Mouse (Mus musculus): ENCODE data around the gene Acbd4.

Gene Acbd4

GRCm38 (mm10) chr11:103115163-103116007, 13.9 kb downstream of the Acbd4 start:
- peak; percentile 85 for DNase-seq

- DNase-seq: peak; percentile 100
Observed at GRCm38 (mm10) chr11:103116008-103116818, 14.7 kb downstream of the Acbd4 start, which contains the start of gene Hexim1. Gene Hexim1 (plus strand): TSS chr11:103116231.

- DNase-seq: peak; percentile 79
Observed at GRCm38 (mm10) chr11:103116959-103117590, 15.6 kb downstream of the Acbd4 start.

- no peak for DNase-seq
Observed at GRCm38 (mm10) chr11:103117591-103118009, 16.1 kb downstream of the Acbd4 start.

GRCm38 (mm10) chr11:103118866-103119265, 17.4 kb downstream of the Acbd4 start:
- no peak for DNase-seq

- no peak for DNase-seq
Observed at GRCm38 (mm10) chr11:103119609-103120008, 18.1 kb downstream of the Acbd4 start.

GRCm38 (mm10) chr11:103120315-103120714, 18.8 kb downstream of the Acbd4 start:
- no peak for DNase-seq

GRCm38 (mm10) chr11:103131701-103132575, 30.5 kb downstream of the Acbd4 start, which contains the start of gene Hexim2:
Gene Hexim2 (plus strand): TSS chr11:103132429.
- DNase-seq: peak; percentile 80

GRCm38 (mm10) chr11:103132576-103133455, 31.3 kb downstream of the Acbd4 start:
- DNase-seq: peak; percentile 100

- DNase-seq: no peak
Observed at GRCm38 (mm10) chr11:103133456-103134185, 32.1 kb downstream of the Acbd4 start.

GRCm38 (mm10) chr11:103134221-103134620, 32.7 kb downstream of the Acbd4 start:
- DNase-seq: no peak

- DNase-seq: no peak
Observed at GRCm38 (mm10) chr11:103136039-103136577, 34.6 kb downstream of the Acbd4 start.

- DNase-seq: no peak
Observed at GRCm38 (mm10) chr11:103139951-103140762, 38.7 kb downstream of the Acbd4 start.

- no peak for DNase-seq
Observed at GRCm38 (mm10) chr11:103140763-103141100, 39.2 kb downstream of the Acbd4 start.

- no peak for DNase-seq
Observed at GRCm38 (mm10) chr11:103141101-103141943, 39.8 kb downstream of the Acbd4 start.

GRCm38 (mm10) chr11:103141944-103142255, 40.4 kb downstream of the Acbd4 start:
- DNase-seq: no peak

- DNase-seq: peak; percentile 87
Observed at GRCm38 (mm10) chr11:103142441-103143182, 41.1 kb downstream of the Acbd4 start.

All from cerebellum, adult 11 months (tissue).